Mouse (Mus musculus): ENCODE measurements around the gene Paxbp1.

Gene Paxbp1

GRCm38 (mm10) chr16:90996327-90997243, 47.8 kb downstream of the Paxbp1 start:
- no peak for DNase-seq (ENCODE audit: low read depth, low spot score)

GRCm38 (mm10) chr16:90995498-90995897, 48.8 kb downstream of the Paxbp1 start:
- DNase-seq (ENCODE audit: low read depth, low spot score) = no peak

- no peak for DNase-seq (ENCODE audit: low read depth, low spot score)
Observed at GRCm38 (mm10) chr16:90995023-90995422, 49.3 kb downstream of the Paxbp1 start.

- DNase-seq (ENCODE audit: low read depth, low spot score) = no peak
Observed at GRCm38 (mm10) chr16:90989162-90989561, 55.2 kb downstream of the Paxbp1 start.

GRCm38 (mm10) chr16:90988665-90989064, 55.7 kb downstream of the Paxbp1 start:
- DNase-seq (ENCODE audit: low read depth, low spot score) = no peak

- DNase-seq (ENCODE audit: low read depth, low spot score) = no peak
Observed at GRCm38 (mm10) chr16:90988039-90988438, 56.3 kb downstream of the Paxbp1 start.

GRCm38 (mm10) chr16:90971004-90971403, 73.3 kb downstream of the Paxbp1 start:
- DNase-seq (ENCODE audit: low read depth, low spot score) = no peak

- no peak for DNase-seq (ENCODE audit: low read depth, low spot score)
Observed at GRCm38 (mm10) chr16:90966241-90966640, 78.1 kb downstream of the Paxbp1 start.

- DNase-seq (ENCODE audit: low read depth, low spot score) = no peak
Observed at GRCm38 (mm10) chr16:90964302-90964701, 80.0 kb downstream of the Paxbp1 start.

Data from retina, postnatal 7 days (tissue).